Mouse (Mus musculus): ENCODE results near the gene Il22ra2. TPM values are rescaled to one million over a fixed set of nuclear protein-coding genes. Genes with fewer than 3 reads are reported as not detected.

Gene Il22ra2
- polyA plus RNA-seq, 1 experiment from 2014 or later = not detected

GRCm38 (mm10) chr10:19585860-19586259 lies 35.9 kb upstream of the Il22ra2 start:
- 94% methylated on average over 5 of the region's 5 CpGs for WGBS
- Histone ChIP-seq H3K9ac (ENCODE audit: low read depth, low read length) (no peak overlapping the region), H3K27ac (ENCODE audit: low read depth, low read length) (no peak overlapping the region), H3K4me3 (ENCODE audit: low read length) (no peak overlapping the region), H3K4me2 (ENCODE audit: low read length) (no peak overlapping the region), H3K27me3 (replicated peaks; ENCODE audit: control insufficient read depth, insufficient read depth, low read length) (no peaks in the 10 kb centered on the region), H3K36me3 (ENCODE audit: control insufficient read depth, insufficient read depth, low read length) (no peaks in the 10 kb centered on the region), H3K4me1 (ENCODE audit: control insufficient read depth, insufficient read depth, low read depth, low read length) (no peaks in the 10 kb centered on the region), H3K9me3 (ENCODE audit: control insufficient read depth, low read length) (no peaks in the 10 kb centered on the region)
- ATAC-seq = no peak

GRCm38 (mm10) chr10:19587281-19587680 lies 34.5 kb upstream of the Il22ra2 start:
- H3K9me3 ChIP-seq (ENCODE audit: control insufficient read depth, low read length) = no peaks in the 10 kb centered on the region

GRCm38 (mm10) chr10:19589626-19590025 lies 32.2 kb upstream of the Il22ra2 start:
- Histone ChIP-seq H3K4me2 (ENCODE audit: low read length) (no peak overlapping the region), H3K27me3 (replicated peaks; ENCODE audit: control insufficient read depth, insufficient read depth, low read length) (no peaks in the 10 kb centered on the region), H3K4me1 (ENCODE audit: control insufficient read depth, insufficient read depth, low read depth, low read length) (peaks cover 10% of the 10 kb centered on the region), H3K36me3 (ENCODE audit: control insufficient read depth, insufficient read depth, low read length) (no peaks in the 10 kb centered on the region), H3K27ac (ENCODE audit: low read depth, low read length) (no peak overlapping the region), H3K9me3 (ENCODE audit: control insufficient read depth, low read length) (no peaks in the 10 kb centered on the region), H3K4me3 (ENCODE audit: low read length) (no peak overlapping the region), H3K9ac (ENCODE audit: low read depth, low read length) (no peak overlapping the region)
- no peak for ATAC-seq
- WGBS = 89% methylated on average over 12 of the region's 12 CpGs

More at GRCm38 (mm10) chr10:19587281-19587680, 34.5 kb upstream of the Il22ra2 start:
- Histone ChIP-seq H3K27ac (ENCODE audit: low read depth, low read length) (no peak overlapping the region), H3K4me3 (ENCODE audit: low read length) (no peak overlapping the region), H3K4me2 (ENCODE audit: low read length) (no peak overlapping the region), H3K36me3 (ENCODE audit: control insufficient read depth, insufficient read depth, low read length) (no peaks in the 10 kb centered on the region), H3K4me1 (ENCODE audit: control insufficient read depth, insufficient read depth, low read depth, low read length) (no peaks in the 10 kb centered on the region), H3K9ac (ENCODE audit: low read depth, low read length) (no peak overlapping the region), H3K27me3 (replicated peaks; ENCODE audit: control insufficient read depth, insufficient read depth, low read length) (no peaks in the 10 kb centered on the region)
- ATAC-seq = no peak
- WGBS = 77% methylated on average over 3 of the region's 3 CpGs

GRCm38 (mm10) chr10:19591286-19591640 lies 30.5 kb upstream of the Il22ra2 start:
- Histone ChIP-seq H3K27me3 (replicated peaks; ENCODE audit: control insufficient read depth, insufficient read depth, low read length) (no peaks in the 10 kb centered on the region), H3K4me1 (ENCODE audit: control insufficient read depth, insufficient read depth, low read depth, low read length) (peaks cover 10% of the 10 kb centered on the region), H3K4me2 (ENCODE audit: low read length) (peak overlapping the region; percentile 83), H3K36me3 (ENCODE audit: control insufficient read depth, insufficient read depth, low read length) (no peaks in the 10 kb centered on the region), H3K27ac (ENCODE audit: low read depth, low read length) (no peak overlapping the region), H3K9me3 (ENCODE audit: control insufficient read depth, low read length) (no peaks in the 10 kb centered on the region), H3K4me3 (ENCODE audit: low read length) (peak overlapping the region; percentile 90), H3K9ac (ENCODE audit: low read depth, low read length) (no peak overlapping the region; the same call in 1 of the 2 replicates)
- no peak for ATAC-seq
- 34% methylated on average over 6 of the region's 6 CpGs for WGBS

- H3K27me3 ChIP-seq (replicated peaks; ENCODE audit: control insufficient read depth, insufficient read depth, low read length) = no peaks in the 10 kb centered on the region
- peak; percentile 100 for ATAC-seq
- H3K4me2 ChIP-seq (ENCODE audit: low read length) = peak within 1 kb of the TSS; percentile 83
- H3K4me1 ChIP-seq (ENCODE audit: control insufficient read depth, insufficient read depth, low read depth, low read length) = peaks cover 10% of the 10 kb centered on the region
- WGBS = under 1% methylated on average over 51 of the region's 52 CpGs
- H3K9ac ChIP-seq (ENCODE audit: low read depth, low read length) = peak within 1 kb of the TSS; percentile 89
- H3K4me3 ChIP-seq (ENCODE audit: low read length) = peak within 1 kb of the TSS; percentile 90
- no peaks in the 10 kb centered on the region for H3K36me3 ChIP-seq (ENCODE audit: control insufficient read depth, insufficient read depth, low read length)
- H3K27ac ChIP-seq (ENCODE audit: low read depth, low read length) = peak within 1 kb of the TSS; percentile 72
- H3K9me3 ChIP-seq (ENCODE audit: control insufficient read depth, low read length) = no peaks in the 10 kb centered on the region
These were observed 30.0 kb upstream of the Il22ra2 start, which contains the start of gene Ifngr1 for GRCm38 (mm10) chr10:19591641-19592441. Gene Ifngr1 (plus strand): TSS chr10:19591949.

GRCm38 (mm10) chr10:19592556-19592955 lies 29.2 kb upstream of the Il22ra2 start:
- Histone ChIP-seq H3K9ac (ENCODE audit: low read depth, low read length) (peak overlapping the region; percentile 89), H3K27ac (ENCODE audit: low read depth, low read length) (no peak overlapping the region), H3K36me3 (ENCODE audit: control insufficient read depth, insufficient read depth, low read length) (no peaks in the 10 kb centered on the region), H3K4me3 (ENCODE audit: low read length) (peak overlapping the region; percentile 90), H3K4me1 (ENCODE audit: control insufficient read depth, insufficient read depth, low read depth, low read length) (peaks cover 10% of the 10 kb centered on the region), H3K4me2 (ENCODE audit: low read length) (peak overlapping the region; percentile 83), H3K27me3 (replicated peaks; ENCODE audit: control insufficient read depth, insufficient read depth, low read length) (no peaks in the 10 kb centered on the region), H3K9me3 (ENCODE audit: control insufficient read depth, low read length) (no peaks in the 10 kb centered on the region)
- no peak for ATAC-seq
- WGBS = 5% methylated on average over 3 of the region's 3 CpGs

- no peak overlapping the region for H3K27ac ChIP-seq (ENCODE audit: low read depth, low read length)
- WGBS = 82% methylated on average over 3 of the region's 3 CpGs
- H3K4me1 ChIP-seq (ENCODE audit: control insufficient read depth, insufficient read depth, low read depth, low read length) = peaks cover 10% of the 10 kb centered on the region
- H3K9ac ChIP-seq (ENCODE audit: low read depth, low read length) = no peak overlapping the region
- H3K27me3 ChIP-seq (replicated peaks; ENCODE audit: control insufficient read depth, insufficient read depth, low read length) = no peaks in the 10 kb centered on the region
- no peaks in the 10 kb centered on the region for H3K36me3 ChIP-seq (ENCODE audit: control insufficient read depth, insufficient read depth, low read length)
- H3K9me3 ChIP-seq (ENCODE audit: control insufficient read depth, low read length) = no peaks in the 10 kb centered on the region
- no peak for ATAC-seq
- no peak overlapping the region for H3K4me3 ChIP-seq (ENCODE audit: low read length)
- H3K4me2 ChIP-seq (ENCODE audit: low read length) = no peak overlapping the region
These were observed 28.5 kb upstream of the Il22ra2 start for GRCm38 (mm10) chr10:19593296-19593695.

- Histone ChIP-seq H3K9ac (ENCODE audit: low read depth, low read length) (no peak overlapping the region), H3K4me2 (ENCODE audit: low read length) (no peak overlapping the region), H3K4me3 (ENCODE audit: low read length) (no peak overlapping the region), H3K27ac (ENCODE audit: low read depth, low read length) (no peak overlapping the region), H3K9me3 (ENCODE audit: control insufficient read depth, low read length) (no peaks in the 10 kb centered on the region), H3K4me1 (ENCODE audit: control insufficient read depth, insufficient read depth, low read depth, low read length) (peaks cover 10% of the 10 kb centered on the region), H3K27me3 (replicated peaks; ENCODE audit: control insufficient read depth, insufficient read depth, low read length) (no peaks in the 10 kb centered on the region), H3K36me3 (ENCODE audit: control insufficient read depth, insufficient read depth, low read length) (no peaks in the 10 kb centered on the region)
- ATAC-seq = no peak
- WGBS = 85% methylated on average over 3 of the region's 3 CpGs
These were observed 27.4 kb upstream of the Il22ra2 start for GRCm38 (mm10) chr10:19594201-19594905.

- 89% methylated on average over 4 of the region's 4 CpGs for WGBS
- no peaks in the 10 kb centered on the region for H3K9me3 ChIP-seq (ENCODE audit: control insufficient read depth, low read length)
- H3K9ac ChIP-seq (ENCODE audit: low read depth, low read length) = no peak overlapping the region
- peaks cover 10% of the 10 kb centered on the region for H3K4me1 ChIP-seq (ENCODE audit: control insufficient read depth, insufficient read depth, low read depth, low read length)
- H3K4me3 ChIP-seq (ENCODE audit: low read length) = no peak overlapping the region
- no peaks in the 10 kb centered on the region for H3K27me3 ChIP-seq (replicated peaks; ENCODE audit: control insufficient read depth, insufficient read depth, low read length)
- ATAC-seq = no peak
- H3K4me2 ChIP-seq (ENCODE audit: low read length) = no peak overlapping the region
- no peak overlapping the region for H3K27ac ChIP-seq (ENCODE audit: low read depth, low read length)
- peaks cover 5% of the 10 kb centered on the region for H3K36me3 ChIP-seq (ENCODE audit: control insufficient read depth, insufficient read depth, low read length)
These were observed 24.9 kb upstream of the Il22ra2 start for GRCm38 (mm10) chr10:19596866-19597265.
